Mouse (Mus musculus): ENCODE measurements around the gene Slc8b1.

- TF ChIP-seq POLR2A (IDR thresholded peaks at IDR 0.05; ENCODE audit: control insufficient read depth, low read depth, low read length): no peak
- no peak for TF ChIP-seq CTCF (IDR thresholded peaks at IDR 0.05; ENCODE audit: control insufficient read depth, insufficient read depth, insufficient replicate concordance, low read depth, low read length)
These were observed 20.7 kb downstream of the Slc8b1 start for GRCm38 (mm10) chr5:120531631-120532030.

All from testis, adult 2 months (tissue).